Mouse (Mus musculus) neural tube, embryonic 14.5 days (tissue): ENCODE data around the gene Dpp9. TPM values are rescaled to one million over a fixed set of nuclear protein-coding genes. Genes with fewer than 3 reads are reported as not detected.
"Not testable (repeated sequence)": the region's sequence is repeated elsewhere in the genome, so short reads cannot be mapped to it uniquely, and the experiment has no call there.

Experiments
- ATAC-seq: fragments of 200-750 bp; cut with Nextera tagmentation; 2 replicates; pipeline ENCODE4 v1.8.0; 2017; ENCODE audit warnings: low read depth, mild to moderate bottlenecking, moderate TSS enrichment, moderate library complexity
- H3K27ac ChIP-seq: fragments of 300-500 bp; sonication (generic); 2 replicates; pipeline ENCODE4 v1.5.1; 2014; ENCODE audit warnings: low read depth, mild to moderate bottlenecking, control low read depth, low read length, moderate library complexity, mixed read lengths
- H3K27me3 ChIP-seq: fragments of 300-500 bp; sonication (generic); 2 replicates; pipeline ENCODE4 v1.6.1; 2014; ENCODE audit warnings: low read length; ENCODE audit not compliant: control insufficient read depth, insufficient read depth
- H3K36me3 ChIP-seq: fragments of 300-500 bp; sonication (generic); 2 replicates; pipeline ENCODE4 v1.6.1; 2014; ENCODE audit warnings: low read length, mixed read lengths; ENCODE audit not compliant: control insufficient read depth, insufficient read depth
- H3K4me1 ChIP-seq: fragments of 300-500 bp; sonication (generic); 2 replicates; pipeline ENCODE4 v1.6.1; 2014; ENCODE audit warnings: low read length; ENCODE audit not compliant: control insufficient read depth, insufficient read depth
- H3K4me2 ChIP-seq: fragments of 300-500 bp; sonication (generic); 2 replicates; pipeline ENCODE4 v1.6.1; 2014; ENCODE audit warnings: mild to moderate bottlenecking, low read depth, low read length, control low read depth
- H3K4me3 ChIP-seq: fragments of 300-500 bp; sonication (generic); 2 replicates; pipeline ENCODE4 v1.5.1; 2014; ENCODE audit warnings: low read depth, low read length, control low read depth, mixed read lengths
- H3K9ac ChIP-seq: fragments of 300-500 bp; sonication (generic); replicated peaks from 2 replicates; pipeline ENCODE4 v1.6.1; 2014; ENCODE audit warnings: low read depth, mild to moderate bottlenecking, control low read depth, low read length, mixed read lengths
- H3K9me3 ChIP-seq: fragments of 300-500 bp; sonication (generic); 2 replicates; pipeline ENCODE4 v1.6.1; 2016; ENCODE audit warnings: low read length; ENCODE audit not compliant: control insufficient read depth
- WGBS: fragments of 180-500 bp; shearing (Covaris S2); extraction: QIAGEN DNeasy Blood & Tissue Kit; methylation state at CpG from one replicate; pipeline ENCODE4 v1.1.7; 2014; 5-methylcytosine and 5-hydroxymethylcytosine counted together
- polyA plus RNA-seq: library from polyadenylated mRNA; unstranded; fragments of >200 nt; fragmentation: Nextera tagmentation; extraction: Ambion mirVana; gene quantifications from 2 replicates; pipeline ENCODE4 v1.2.1, GENCODE M21; 2014

Dpp9 gene
- polyA plus RNA-seq = 21.0 and 26.9 TPM in 2 replicates

DNA sequence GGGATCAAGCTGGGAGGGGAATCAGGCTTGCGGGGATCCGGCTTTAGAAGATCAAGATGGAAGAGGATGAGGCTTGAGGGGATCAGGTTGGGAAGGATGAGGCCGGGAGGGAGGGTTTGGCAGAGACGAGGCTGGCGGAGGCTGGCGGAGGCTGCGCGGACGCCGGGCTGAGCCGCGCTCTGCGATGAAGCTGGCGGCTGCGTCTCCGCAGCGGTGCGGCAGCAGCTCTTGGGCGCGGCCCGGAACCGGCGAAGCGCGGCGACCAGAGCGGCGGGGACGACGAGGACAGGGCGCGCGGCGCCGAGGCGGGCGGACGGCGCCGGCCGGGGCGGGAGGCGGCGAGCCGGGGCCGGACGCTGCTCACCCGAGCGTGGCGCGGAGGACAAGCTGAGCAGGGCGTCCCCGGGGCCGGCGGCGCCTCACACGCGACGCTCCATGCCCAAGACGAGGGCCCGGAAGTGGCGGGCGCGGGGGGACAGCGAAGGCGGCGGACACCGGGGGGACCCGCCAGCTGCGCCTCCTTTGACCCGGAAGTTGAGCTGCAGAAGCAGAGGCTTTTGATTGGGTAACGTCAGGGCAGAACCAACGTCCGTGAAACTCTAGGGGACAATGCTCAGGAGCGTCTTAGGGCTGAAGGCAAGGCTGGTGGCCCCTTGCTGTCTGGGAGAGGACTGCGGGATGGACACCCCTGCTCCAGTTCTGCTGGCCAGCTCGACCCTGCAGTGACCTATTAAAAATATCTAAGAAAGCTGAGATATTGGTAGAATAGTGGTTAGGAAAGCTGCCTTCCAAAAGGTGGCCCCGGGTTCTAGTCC, at the start of gene Dpp9:
TSS of gene Dpp9 (minus strand) at position 529 of the 815 bp plus-strand sequence.
- Histone ChIP-seq H3K36me3 (no peaks in the 10 kb centered on the region), H3K27ac (peak within 1 kb of the TSS; percentile 86), H3K9ac (peak within 1 kb of the TSS; percentile 82), H3K4me2 (peak within 1 kb of the TSS; percentile 54), H3K4me3 (peak within 1 kb of the TSS; percentile 74), H3K9me3 (no peaks in the 10 kb centered on the region), H3K27me3 (no peaks in the 10 kb centered on the region), H3K4me1 (peaks cover 19% of the 10 kb centered on the region)
- under 1% methylated on average over 71 of the region's 78 CpGs for WGBS
- peak; percentile 99 for ATAC-seq

GRCm38 (mm10) chr17:56266271-56266670, 47.6 kb upstream of the Dpp9 start:
- WGBS = 68% methylated on average over 3 of the region's 3 CpGs
- peaks cover 9% of the 10 kb centered on the region; the same call in 1 of the 2 replicates for H3K4me1 ChIP-seq
- no peak overlapping the region for H3K4me3 ChIP-seq

GRCm38 (mm10) chr17:56265869-56266268, 47.2 kb upstream of the Dpp9 start:
- Histone ChIP-seq H3K36me3 (peaks cover 17% of the 10 kb centered on the region), H3K4me1 (peaks cover 13% of the 10 kb centered on the region), H3K9ac (no peak overlapping the region), H3K27me3 (no peaks in the 10 kb centered on the region), H3K27ac (no peak overlapping the region), H3K9me3 (no peaks in the 10 kb centered on the region), H3K4me3 (no peak overlapping the region), H3K4me2 (no peak overlapping the region)
- no peak for ATAC-seq
- 78% methylated on average over 3 of the region's 3 CpGs for WGBS

More at GRCm38 (mm10) chr17:56266271-56266670, 47.6 kb upstream of the Dpp9 start:
- no peak overlapping the region for H3K9ac ChIP-seq
- H3K9me3 ChIP-seq = no peaks in the 10 kb centered on the region
- no peak overlapping the region for H3K4me2 ChIP-seq
- H3K27me3 ChIP-seq = no peaks in the 10 kb centered on the region
- peaks cover 16% of the 10 kb centered on the region for H3K36me3 ChIP-seq
- ATAC-seq = no peak
- no peak overlapping the region for H3K27ac ChIP-seq

DNA sequence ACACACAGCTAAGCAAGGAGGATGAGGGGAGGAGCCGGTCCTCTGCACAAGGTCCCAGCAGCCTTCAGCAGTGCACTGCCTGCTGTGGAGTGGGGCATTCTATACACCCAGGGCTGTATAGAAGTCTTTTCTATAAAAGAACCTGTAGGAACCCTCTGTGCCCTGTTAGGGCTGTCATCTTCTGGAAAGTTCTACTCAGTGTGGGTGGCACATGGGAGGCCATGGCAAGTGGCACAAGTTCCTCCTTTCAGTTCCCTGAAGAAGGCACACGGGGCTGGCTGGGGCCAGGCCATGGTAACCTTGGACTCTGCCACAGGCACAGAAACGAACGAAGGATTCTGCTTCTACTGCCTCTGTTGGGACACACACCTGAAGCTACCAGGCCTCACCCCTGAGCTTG, 46.3 kb upstream of the Dpp9 start:
- peaks cover 18% of the 10 kb centered on the region for H3K36me3 ChIP-seq
- H3K4me3 ChIP-seq = no peak overlapping the region
- ATAC-seq = no peak
- H3K27me3 ChIP-seq = no peaks in the 10 kb centered on the region
- no peak overlapping the region for H3K4me2 ChIP-seq
- no peak overlapping the region for H3K27ac ChIP-seq
- H3K9ac ChIP-seq = no peak overlapping the region
- H3K4me1 ChIP-seq = peaks cover 22% of the 10 kb centered on the region
- WGBS = 96% methylated on average over 4 of the region's 4 CpGs
- H3K9me3 ChIP-seq = no peaks in the 10 kb centered on the region

DNA sequence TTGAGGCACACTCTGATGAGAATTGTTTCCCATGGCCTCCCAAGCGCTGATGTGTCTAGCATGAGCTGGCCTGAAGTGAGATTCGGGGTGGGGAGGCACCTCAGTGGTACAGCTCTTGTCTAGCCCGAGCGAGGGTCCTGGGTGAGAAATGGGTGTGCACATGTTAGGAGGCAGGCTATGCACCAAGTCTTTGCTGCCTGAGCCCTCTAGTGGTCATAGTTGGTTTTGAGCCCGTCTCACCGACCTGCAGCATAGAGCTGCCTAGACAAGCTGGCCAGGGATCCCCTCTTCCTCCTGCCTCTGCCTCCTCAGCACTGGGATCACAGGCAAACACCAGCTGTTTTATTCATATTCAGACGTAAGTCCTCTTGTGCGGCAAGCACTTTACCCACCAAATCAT, 45.3 kb upstream of the Dpp9 start:
- no peaks in the 10 kb centered on the region for H3K9me3 ChIP-seq
- H3K9ac ChIP-seq = no peak overlapping the region
- no peak overlapping the region for H3K4me2 ChIP-seq
- peaks cover 26% of the 10 kb centered on the region for H3K36me3 ChIP-seq
- WGBS = 22% methylated on average over 8 of the region's 8 CpGs
- H3K27me3 ChIP-seq = no peaks in the 10 kb centered on the region
- peaks cover 29% of the 10 kb centered on the region for H3K4me1 ChIP-seq
- no peak overlapping the region for H3K27ac ChIP-seq
- no peak overlapping the region for H3K4me3 ChIP-seq
- ATAC-seq = peak; percentile 76

DNA sequence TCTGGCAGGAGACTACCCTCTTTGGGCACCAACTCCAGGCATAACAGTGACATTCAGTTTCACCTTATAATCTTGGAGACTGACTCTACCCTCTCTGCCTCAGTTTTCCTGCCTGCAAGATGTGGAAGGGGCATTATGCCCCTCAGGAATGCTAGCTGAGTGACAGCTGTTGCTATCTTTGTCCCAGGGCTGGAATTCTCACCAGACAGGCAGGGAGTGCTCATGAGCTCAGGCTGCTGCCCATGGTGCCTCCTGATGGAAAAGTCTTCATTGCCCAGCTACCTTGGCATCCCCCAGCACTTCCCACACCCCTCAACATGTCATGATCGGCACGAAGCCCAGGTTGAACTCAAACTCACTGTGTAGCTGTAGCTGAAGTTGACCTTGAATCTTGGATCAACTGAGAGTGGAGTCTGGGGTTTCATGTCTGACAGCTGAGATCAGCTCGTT, 44.0 kb upstream of the Dpp9 start:
- no peaks in the 10 kb centered on the region for H3K27me3 ChIP-seq
- ATAC-seq = no peak
- peaks cover 28% of the 10 kb centered on the region for H3K36me3 ChIP-seq
- 94% methylated on average over 3 of the region's 3 CpGs for WGBS
- H3K4me3 ChIP-seq = no peak overlapping the region
- peaks cover 34% of the 10 kb centered on the region for H3K4me1 ChIP-seq
- no peak overlapping the region for H3K9ac ChIP-seq
- H3K4me2 ChIP-seq = no peak overlapping the region
- H3K9me3 ChIP-seq = no peaks in the 10 kb centered on the region
- H3K27ac ChIP-seq = no peak overlapping the region

DNA sequence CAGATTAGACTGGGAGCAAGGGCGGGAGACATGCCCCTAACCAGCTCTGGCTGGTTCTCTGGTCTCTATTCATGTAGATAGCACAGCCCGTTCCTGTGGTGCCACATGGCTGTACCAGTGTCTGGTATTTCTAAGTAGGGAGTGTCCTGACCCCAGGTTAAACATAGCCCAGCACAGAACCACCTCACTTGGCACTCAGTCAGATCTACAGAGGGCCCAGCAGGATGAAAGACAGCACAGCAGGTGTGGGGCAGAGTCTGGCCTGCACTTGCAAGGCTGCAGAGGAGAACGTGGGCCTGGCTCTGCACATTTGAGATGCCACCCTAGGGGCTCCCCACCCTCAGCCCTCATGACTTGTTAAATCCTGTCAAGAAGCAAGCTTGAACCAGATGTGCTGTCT, 42.5 kb upstream of the Dpp9 start:
- ATAC-seq = no peak
- Histone ChIP-seq H3K36me3 (peaks cover 28% of the 10 kb centered on the region), H3K9me3 (no peaks in the 10 kb centered on the region), H3K4me3 (no peak overlapping the region), H3K4me2 (no peak overlapping the region), H3K4me1 (peaks cover 37% of the 10 kb centered on the region), H3K27ac (no peak overlapping the region), H3K9ac (no peak overlapping the region), H3K27me3 (no peaks in the 10 kb centered on the region)
- 75% methylated on average over 3 of the region's 3 CpGs for WGBS

GRCm38 (mm10) chr17:56259301-56260037, 40.8 kb upstream of the Dpp9 start:
- no peak overlapping the region for H3K9ac ChIP-seq
- H3K9me3 ChIP-seq = no peaks in the 10 kb centered on the region
- 92% methylated on average over 10 of the region's 10 CpGs for WGBS
- H3K36me3 ChIP-seq = peaks cover 28% of the 10 kb centered on the region
- no peak overlapping the region for H3K4me3 ChIP-seq
- H3K4me1 ChIP-seq = peaks cover 41% of the 10 kb centered on the region
- H3K27ac ChIP-seq = no peak overlapping the region
- no peak for ATAC-seq
- H3K4me2 ChIP-seq = no peak overlapping the region; the same call in 1 of the 2 replicates
- no peaks in the 10 kb centered on the region for H3K27me3 ChIP-seq

DNA sequence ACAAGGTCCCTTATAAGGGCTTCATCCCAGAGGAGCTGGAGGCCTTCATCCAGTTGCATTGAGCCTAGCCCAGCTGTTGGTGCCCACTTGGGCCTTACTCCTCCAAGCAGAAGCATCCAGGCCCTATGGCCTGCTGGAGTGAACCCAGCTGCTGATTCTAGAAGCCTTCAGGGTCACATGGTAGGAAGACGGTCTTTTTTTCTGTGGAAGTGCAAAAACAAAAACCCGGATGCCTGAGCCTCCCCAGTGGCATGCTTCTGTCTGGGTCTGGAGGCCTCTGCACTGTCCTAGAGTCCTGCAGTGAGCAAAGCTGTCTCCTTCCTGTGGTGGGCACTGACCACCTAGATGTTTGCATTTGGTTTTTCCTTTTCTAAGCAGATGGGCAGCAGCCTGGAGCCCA, 40.1 kb upstream of the Dpp9 start:
- not testable (repeated sequence) for H3K9me3 ChIP-seq, ATAC-seq, H3K27ac ChIP-seq, H3K4me2 ChIP-seq, H3K9ac ChIP-seq, H3K27me3 ChIP-seq, H3K4me3 ChIP-seq
- WGBS = 74% methylated on average over 2 of the region's 2 CpGs
- peaks cover 38% of the 10 kb centered on the region for H3K4me1 ChIP-seq
- H3K36me3 ChIP-seq = peaks cover 28% of the 10 kb centered on the region
